Mouse (Mus musculus) heart, postnatal 14 days (tissue): ENCODE data around the gene Htr5b. TPM values are rescaled to one million over a fixed set of nuclear protein-coding genes. Genes with fewer than 3 reads are reported as not detected.

Experiments
- DNase-seq, 2 experiments: peaks; one replicate each; pipeline ENCODE4 v3.0.0; 2021 to 2022
- intact Hi-C: fragments of 180-260 bp; cut with DNase I; formaldehyde crosslinking; loops from one replicate; pipeline ENCODE4 v1.15.1; 2025
- total RNA-seq, 2 experiments: library from RNA; stranded (reverse); gene quantifications; 2 replicates each; pipeline ENCODE4 v1.2.3; 2021

Gene Htr5b
- total RNA-seq, 2 experiments from 2014 or later = not detected

DNA sequence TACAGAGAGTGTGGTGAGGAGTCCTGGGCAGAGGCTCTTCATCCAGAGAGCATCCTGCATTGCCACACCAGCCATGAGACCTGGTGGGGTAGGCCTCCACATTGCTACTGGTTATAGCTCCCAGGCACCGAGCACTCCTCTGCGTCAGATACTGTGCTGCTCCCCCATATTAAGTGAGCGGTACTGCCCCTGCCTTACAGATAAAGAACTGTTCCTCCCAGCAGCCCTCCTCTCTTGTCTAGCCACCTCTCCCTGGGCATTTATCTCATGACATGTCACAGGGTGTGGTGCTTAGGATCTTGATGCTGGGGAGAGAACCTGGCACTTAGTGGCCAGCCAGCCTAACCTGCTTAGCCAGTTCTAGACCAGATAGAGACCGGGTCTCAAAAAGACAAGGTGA, 31.2 kb downstream of the Htr5b start:
- no peak for DNase-seq
- intact Hi-C loops = no loop called here

DNA sequence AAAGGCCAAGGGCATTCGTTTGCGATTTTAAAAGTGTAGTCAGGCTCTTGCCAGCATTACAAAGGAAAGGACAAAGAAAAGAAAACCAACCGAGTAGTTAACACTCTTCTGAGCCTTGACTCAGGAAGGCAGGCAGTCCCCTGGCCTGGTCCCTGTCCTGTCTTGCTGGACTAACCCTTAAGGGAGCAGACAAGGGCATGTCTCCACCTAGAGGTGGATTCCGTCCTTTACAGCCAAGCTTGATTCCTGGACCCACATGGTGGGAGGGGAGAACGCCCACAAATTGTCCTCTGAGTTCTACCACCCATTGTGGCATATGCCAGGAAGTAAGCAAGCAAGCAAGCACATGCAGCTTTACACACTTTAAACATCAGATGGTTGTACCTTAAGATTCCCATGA, 38.0 kb downstream of the Htr5b start:
- peak; percentile 14 to 20 for DNase-seq
- intact Hi-C loops = no loop called here

DNA sequence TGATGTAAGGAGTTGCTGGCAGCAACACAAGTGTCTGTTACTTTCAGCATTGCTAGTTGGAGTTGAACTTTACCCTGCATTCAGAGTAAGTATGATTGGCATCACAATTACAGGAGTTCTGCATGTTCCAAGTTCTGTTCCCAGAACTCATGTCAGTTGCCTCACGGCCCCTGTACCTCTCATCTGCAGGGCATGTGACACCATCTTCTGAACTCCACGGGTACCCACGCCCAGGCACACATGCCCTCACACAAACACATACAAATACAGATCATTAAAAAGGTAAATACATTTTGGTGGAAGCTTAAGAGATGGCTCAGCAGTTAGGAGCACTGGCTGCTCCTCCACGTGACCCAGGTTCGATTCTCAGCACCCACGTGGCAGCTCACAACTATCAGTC, 41.5 kb downstream of the Htr5b start:
- no peak for DNase-seq
- intact Hi-C loops = loop anchor here (5.0 kb wide), 1 partner anchor 45 kb away; no protein-coding TSS in a partner anchor

DNA sequence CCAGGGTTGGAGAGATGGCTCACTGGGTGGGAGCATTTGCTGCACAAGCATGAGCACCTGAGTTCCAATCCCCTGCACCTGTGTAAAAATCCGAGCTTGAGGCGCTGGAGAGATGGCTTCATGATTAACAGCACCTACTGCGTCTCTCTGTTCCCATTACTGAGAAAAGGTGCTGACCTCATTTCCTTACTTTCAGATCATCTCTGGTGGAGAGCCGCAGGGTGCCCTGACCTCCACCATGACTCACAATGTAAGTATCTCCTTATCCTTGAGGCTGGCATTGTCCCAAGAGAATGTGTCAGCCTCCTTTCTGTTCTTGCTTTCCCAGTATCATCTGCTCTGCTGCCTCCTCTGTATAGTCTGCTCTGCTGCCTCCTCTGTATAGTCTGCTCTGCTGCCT, 45.2 kb downstream of the Htr5b start:
- no peak for DNase-seq
- intact Hi-C loops = no loop called here

DNA sequence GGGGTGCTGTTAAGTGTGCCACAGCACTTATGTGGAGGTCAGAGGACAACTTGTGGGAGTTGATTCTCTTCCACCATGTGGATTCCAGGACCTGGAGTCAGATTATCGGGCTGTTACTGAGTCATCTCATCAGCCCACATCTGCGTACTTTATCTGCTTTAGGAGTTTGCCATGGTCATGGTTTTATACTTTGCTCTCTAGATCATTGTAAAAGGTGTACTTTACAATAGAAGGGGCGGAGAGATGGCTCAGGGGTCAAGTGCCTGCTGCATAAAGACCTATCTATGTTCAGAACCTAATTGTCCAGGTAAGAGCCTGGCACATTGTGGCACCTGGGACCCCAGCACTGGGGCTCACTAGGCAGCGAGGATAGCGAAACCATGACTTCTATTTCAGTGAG, 48.9 kb downstream of the Htr5b start:
- intact Hi-C loops = no loop called here
- DNase-seq = no peak

DNA sequence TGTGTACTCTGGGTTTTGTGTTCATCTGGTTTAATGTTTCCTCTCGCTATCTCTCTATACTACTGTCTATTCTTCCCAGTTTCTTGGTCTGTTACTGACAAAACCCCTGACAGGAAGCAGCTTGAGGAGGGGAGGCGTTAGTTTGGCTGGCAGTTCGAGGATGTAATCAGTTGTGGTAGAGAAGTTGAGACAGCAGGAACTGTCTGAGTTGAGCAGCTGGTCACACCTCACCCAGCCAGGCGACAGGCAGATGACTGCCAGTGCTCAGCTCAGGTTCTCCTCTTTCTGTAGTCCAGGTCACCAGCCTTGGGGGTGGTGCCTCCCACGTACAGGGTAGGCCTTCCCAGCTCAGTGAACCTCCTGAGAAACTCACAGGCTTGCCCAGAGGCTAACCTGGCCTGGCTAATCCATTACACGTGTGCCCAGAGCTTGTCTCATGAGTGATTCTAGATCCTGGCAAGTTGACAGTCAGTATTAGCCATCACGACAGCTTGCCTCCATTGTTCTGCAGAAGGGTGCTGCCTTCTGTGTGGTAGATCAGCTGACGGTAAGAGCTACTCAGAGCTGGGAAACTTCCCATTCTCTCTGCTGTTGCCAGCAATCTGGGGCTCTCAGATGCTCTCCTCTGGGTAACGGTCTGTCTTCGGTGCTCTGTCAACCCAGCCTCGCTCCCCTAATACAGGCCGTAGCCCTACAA, 49.8 kb downstream of the Htr5b start:
- intact Hi-C loops = no loop called here
- DNase-seq = no peak

DNA sequence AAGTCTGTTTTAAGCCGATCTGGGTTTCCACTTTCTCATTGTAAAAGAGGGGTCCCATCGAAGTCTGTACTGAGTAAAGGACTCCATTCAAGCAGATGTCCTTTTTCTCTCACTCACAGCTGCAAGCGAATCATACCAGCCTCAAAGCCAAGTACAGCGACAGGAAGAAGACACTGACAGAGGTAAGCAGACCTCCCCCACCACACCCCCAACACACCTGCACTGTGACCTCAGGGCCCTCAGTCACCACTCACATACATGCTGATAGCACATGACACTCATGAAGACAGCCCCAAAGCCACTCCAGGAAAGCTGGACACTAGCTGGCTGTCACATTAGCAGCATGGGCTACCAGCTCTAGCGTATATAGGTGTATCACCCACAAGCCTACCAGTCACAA, 50.5 kb downstream of the Htr5b start:
- intact Hi-C loops = no loop called here
- DNase-seq = no peak

DNA sequence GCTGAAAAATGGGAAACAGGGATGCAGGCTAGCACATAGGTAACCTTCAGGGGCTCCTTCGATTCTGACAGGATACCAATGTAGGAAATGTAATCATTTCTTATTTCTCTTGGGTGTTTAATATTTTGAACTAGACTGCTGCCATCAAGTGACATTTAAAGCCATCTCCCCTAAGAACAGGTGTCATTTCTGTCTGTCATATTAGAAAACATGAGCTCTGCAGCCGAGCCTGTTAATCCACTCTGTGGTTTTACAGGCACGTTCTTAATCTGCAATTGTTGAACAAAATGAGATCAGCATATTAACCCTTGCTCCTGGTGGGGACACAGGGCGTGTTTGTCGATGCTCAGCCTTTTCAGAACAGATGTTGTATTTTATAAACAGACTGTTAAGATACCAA, 56.8 kb downstream of the Htr5b start:
- intact Hi-C loops = no loop called here
- no peak for DNase-seq

DNA sequence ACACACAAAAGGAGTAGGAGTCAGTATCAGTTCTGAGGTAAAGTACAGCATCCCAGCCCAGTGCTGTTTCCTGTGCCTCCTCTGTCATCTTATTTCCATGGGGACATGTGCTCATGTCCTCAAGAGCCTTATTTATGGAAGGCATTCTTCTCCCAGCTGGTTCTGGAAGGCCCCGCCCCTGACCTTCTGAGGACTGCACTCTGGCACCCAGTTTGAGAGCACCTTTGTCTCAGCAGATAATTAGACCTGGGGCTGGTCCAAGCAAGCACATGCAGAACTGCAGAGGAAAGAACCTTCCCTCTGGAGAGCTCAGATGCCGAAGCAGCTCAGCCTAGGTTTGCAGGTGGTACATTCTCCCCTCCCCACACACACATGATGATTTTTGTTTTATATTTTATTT, 60.0 kb downstream of the Htr5b start:
- intact Hi-C loops = no loop called here
- no peak for DNase-seq

DNA sequence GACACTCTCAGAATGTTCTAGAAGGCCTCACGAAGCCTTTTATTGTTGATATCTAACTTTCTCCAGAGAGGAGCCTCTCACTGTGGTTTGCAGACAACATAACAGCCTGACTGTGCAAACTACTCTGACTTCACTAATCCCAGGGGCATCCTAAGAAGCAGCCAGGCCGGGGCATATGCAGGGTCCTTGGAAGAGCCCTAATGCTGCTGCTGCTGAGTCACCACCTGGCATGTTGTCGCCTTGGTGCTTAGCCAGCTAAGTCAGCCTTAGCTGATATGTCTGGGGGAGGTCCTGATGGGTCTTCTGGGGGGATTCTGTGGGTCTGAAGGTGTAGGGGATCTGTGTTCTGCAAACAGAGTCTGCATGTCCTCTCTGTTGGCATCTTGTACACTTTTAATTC, 62.0 kb downstream of the Htr5b start:
- intact Hi-C loops = no loop called here

DNA sequence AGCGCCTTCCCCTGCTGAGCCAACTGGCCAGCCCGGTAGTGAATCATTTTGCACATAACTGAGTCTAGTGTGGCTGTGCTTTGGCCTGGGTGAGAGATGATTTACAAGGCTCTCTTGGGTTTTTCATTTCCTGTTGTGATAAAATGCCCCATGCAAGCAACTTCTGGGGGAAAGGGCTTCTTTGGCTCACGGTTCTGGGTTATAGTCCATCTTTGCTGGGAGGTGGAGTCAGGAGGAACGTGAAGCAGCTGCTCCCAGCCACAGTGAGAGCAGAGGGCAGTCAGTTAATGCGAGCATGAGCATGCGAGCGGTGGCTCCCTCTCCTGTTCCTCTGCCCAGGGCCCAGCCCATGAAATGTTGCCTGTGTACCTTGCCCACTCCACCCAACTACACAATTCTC, 64.5 kb downstream of the Htr5b start:
- intact Hi-C loops = no loop called here
- no peak for DNase-seq

More for the DNA sequence above, 62.0 kb downstream of the Htr5b start:
- no peak for DNase-seq

DNA sequence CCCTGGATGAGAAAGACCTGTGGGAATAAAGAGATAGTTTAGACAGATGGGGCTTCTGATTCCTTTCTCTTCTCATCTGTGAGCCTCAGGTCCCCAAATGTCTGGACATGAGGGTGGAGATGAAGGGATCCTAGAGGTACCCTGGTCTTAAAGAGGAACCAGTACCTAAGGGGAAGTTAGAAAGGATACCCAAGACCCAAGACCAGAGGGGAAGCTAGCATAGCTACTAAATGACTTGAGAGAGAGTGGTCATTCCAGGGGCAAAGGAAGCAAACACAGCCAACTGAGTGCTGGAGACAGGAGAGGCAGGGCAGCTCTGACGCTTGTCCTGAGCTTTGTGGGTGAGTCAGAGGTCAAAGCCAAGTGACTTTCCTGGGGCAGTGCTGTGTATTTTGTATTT, 65.6 kb downstream of the Htr5b start:
- DNase-seq = no peak
- intact Hi-C loops = no loop called here

DNA sequence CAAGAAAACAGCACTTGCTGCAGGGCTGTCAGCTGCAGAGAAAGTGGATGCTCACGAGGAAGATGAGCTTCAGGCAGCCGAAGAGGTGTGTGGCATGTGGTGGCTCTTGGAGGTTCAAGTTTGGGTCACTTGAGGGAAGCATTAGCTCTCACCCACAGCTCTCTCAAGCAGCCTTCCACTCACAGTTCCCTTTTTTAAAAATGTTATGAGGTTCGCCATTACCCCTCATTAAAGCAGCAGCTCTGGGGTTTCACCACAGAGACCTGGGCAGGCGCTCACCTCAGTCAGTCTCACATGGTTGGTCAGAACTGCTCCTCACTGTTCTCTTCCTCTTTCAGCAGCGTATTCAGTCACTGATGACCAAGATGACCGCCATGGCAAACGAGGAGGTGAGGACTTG, 66.4 kb downstream of the Htr5b start:
- intact Hi-C loops = no loop called here
- DNase-seq = no peak

DNA sequence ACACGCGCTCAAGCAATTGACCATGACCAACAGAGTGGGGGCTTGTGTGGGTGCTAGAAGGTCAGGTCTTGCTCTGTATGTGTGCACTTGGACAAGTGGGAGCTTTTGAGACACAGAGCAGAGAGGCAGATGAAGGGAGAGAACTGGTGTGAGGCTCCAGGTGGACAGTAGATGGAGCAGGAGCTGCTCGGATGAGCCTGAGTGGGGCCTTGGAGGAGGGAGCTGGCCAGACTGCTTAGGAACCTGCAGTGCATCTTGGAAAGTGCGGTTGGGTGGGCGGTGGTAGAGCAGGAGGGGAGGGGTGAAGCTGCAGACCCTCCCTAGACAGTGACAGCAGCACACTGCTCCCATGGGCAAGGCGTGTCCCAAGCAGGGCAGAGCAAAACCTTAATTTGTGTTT, 68.2 kb downstream of the Htr5b start:
- no peak for DNase-seq
- intact Hi-C loops = no loop called here

Other genes with a start within 250 kb of the Htr5b start
- gene Insig2, start 195.9 kb downstream of the Htr5b start, total RNA-seq = 10 to 100 TPM; 62.6 to 64.8 TPM
- 10 to 100 TPM; 14.3 to 15.9 TPM for gene Ccdc93, start 97.4 kb downstream of the Htr5b start, total RNA-seq
- 10 to 100 TPM; 13.9 to 14.8 TPM for gene Ddx18, start 39.5 kb upstream of the Htr5b start, total RNA-seq